Mouse (Mus musculus): ENCODE data around the gene Ces1h. TPM values are rescaled to one million over a fixed set of nuclear protein-coding genes. Genes with fewer than 3 reads are reported as not detected.
"Not testable (repeated sequence)": the region's sequence is repeated elsewhere in the genome, so short reads cannot be mapped to it uniquely, and the experiment has no call there.

Gene Ces1h
- polyA plus RNA-seq (2015; fragmentation: Nextera tagmentation; extraction: Ambion mirVana) = not detected in 2 replicates

- H3K9me3 ChIP-seq = no peaks in the 10 kb centered on the region
- no peaks in the 10 kb centered on the region for H3K27me3 ChIP-seq
- no peak for ATAC-seq (ENCODE audit: low read depth)
- H3K36me3 ChIP-seq = no peaks in the 10 kb centered on the region
- H3K4me2 ChIP-seq = no peak within 1 kb of the TSS
- WGBS = 92% methylated on average over 4 of the region's 4 CpGs
- no peaks in the 10 kb centered on the region for H3K4me1 ChIP-seq (replicated peaks)
- H3K27ac ChIP-seq (replicated peaks) = no peak within 1 kb of the TSS
- no peak within 1 kb of the TSS for H3K9ac ChIP-seq
- H3K4me3 ChIP-seq = no peak within 1 kb of the TSS
Measured at GRCm38 (mm10) chr8:93379625-93380024, at the start of gene Ces1h. TSS of gene Ces1h (minus strand) at chr8:93379725.

- no peak overlapping the region for H3K27ac ChIP-seq (replicated peaks)
- no peaks in the 10 kb centered on the region for H3K27me3 ChIP-seq
- H3K9me3 ChIP-seq = no peaks in the 10 kb centered on the region
- no peak for ATAC-seq (ENCODE audit: low read depth)
- H3K36me3 ChIP-seq = no peaks in the 10 kb centered on the region
- WGBS = 73% methylated on average over 16 of the region's 16 CpGs
- no peak overlapping the region for H3K9ac ChIP-seq
- H3K4me3 ChIP-seq = no peak overlapping the region
- H3K4me2 ChIP-seq = no peak overlapping the region
- H3K4me1 ChIP-seq (replicated peaks) = no peaks in the 10 kb centered on the region
Measured at GRCm38 (mm10) chr8:93427195-93427594, 47.7 kb upstream of the Ces1h start.

- ATAC-seq (ENCODE audit: low read depth) = no peak
Measured at GRCm38 (mm10) chr8:93415387-93415786, 35.9 kb upstream of the Ces1h start.

GRCm38 (mm10) chr8:93408830-93409229 is 29.3 kb upstream of the Ces1h start:
- 89% methylated on average over 2 of the region's 2 CpGs for WGBS
- no peak for ATAC-seq (ENCODE audit: low read depth)

More at GRCm38 (mm10) chr8:93415387-93415786, 35.9 kb upstream of the Ces1h start:
- H3K36me3 ChIP-seq = no peaks in the 10 kb centered on the region
- no peak overlapping the region for H3K4me3 ChIP-seq
- no peaks in the 10 kb centered on the region for H3K27me3 ChIP-seq
- no peak overlapping the region for H3K9ac ChIP-seq
- no peaks in the 10 kb centered on the region for H3K4me1 ChIP-seq (replicated peaks)
- no peak overlapping the region for H3K4me2 ChIP-seq
- no peaks in the 10 kb centered on the region for H3K9me3 ChIP-seq
- no peak overlapping the region for H3K27ac ChIP-seq (replicated peaks)
- WGBS = 71% methylated on average over 4 of the region's 4 CpGs

GRCm38 (mm10) chr8:93399698-93400097 is 20.2 kb upstream of the Ces1h start:
- ATAC-seq (ENCODE audit: low read depth) = no peak

More at GRCm38 (mm10) chr8:93408830-93409229, 29.3 kb upstream of the Ces1h start:
- Histone ChIP-seq H3K27me3 (no peaks in the 10 kb centered on the region), H3K4me2 (no peak overlapping the region), H3K4me1 (replicated peaks) (no peaks in the 10 kb centered on the region), H3K9me3 (no peaks in the 10 kb centered on the region), H3K9ac (no peak overlapping the region), H3K4me3 (no peak overlapping the region), H3K36me3 (no peaks in the 10 kb centered on the region), H3K27ac (replicated peaks) (no peak overlapping the region)

GRCm38 (mm10) chr8:93398044-93398443 is 18.5 kb upstream of the Ces1h start:
- H3K4me2 ChIP-seq = no peak overlapping the region
- 66% methylated on average over 1 of the region's 1 CpGs for WGBS
- no peak overlapping the region for H3K4me3 ChIP-seq

More at GRCm38 (mm10) chr8:93399698-93400097, 20.2 kb upstream of the Ces1h start:
- no peak overlapping the region for H3K4me3 ChIP-seq
- H3K27me3 ChIP-seq = no peaks in the 10 kb centered on the region
- 91% methylated on average over 2 of the region's 2 CpGs for WGBS
- no peak overlapping the region for H3K9ac ChIP-seq
- H3K27ac ChIP-seq (replicated peaks) = no peak overlapping the region
- H3K36me3 ChIP-seq = no peaks in the 10 kb centered on the region
- H3K4me2 ChIP-seq = no peak overlapping the region
- H3K4me1 ChIP-seq (replicated peaks) = no peaks in the 10 kb centered on the region
- no peaks in the 10 kb centered on the region for H3K9me3 ChIP-seq

GRCm38 (mm10) chr8:93394079-93394619 is 14.6 kb upstream of the Ces1h start:
- ATAC-seq (ENCODE audit: low read depth) = not testable (repeated sequence)

More at GRCm38 (mm10) chr8:93398044-93398443, 18.5 kb upstream of the Ces1h start:
- H3K4me1 ChIP-seq (replicated peaks) = peaks cover 5% of the 10 kb centered on the region; the same call in 1 of the 2 replicates
- no peaks in the 10 kb centered on the region for H3K36me3 ChIP-seq
- no peak for ATAC-seq (ENCODE audit: low read depth)
- H3K9ac ChIP-seq = no peak overlapping the region
- no peaks in the 10 kb centered on the region for H3K27me3 ChIP-seq
- H3K27ac ChIP-seq (replicated peaks) = no peak overlapping the region
- H3K9me3 ChIP-seq = no peaks in the 10 kb centered on the region

GRCm38 (mm10) chr8:93369481-93369880 is 10.0 kb downstream of the Ces1h start:
- H3K27me3 ChIP-seq = no peaks in the 10 kb centered on the region
- no peak overlapping the region for H3K9ac ChIP-seq
- H3K9me3 ChIP-seq = no peaks in the 10 kb centered on the region
- no peak overlapping the region for H3K4me2 ChIP-seq
- no peaks in the 10 kb centered on the region for H3K36me3 ChIP-seq
- no peak overlapping the region for H3K4me3 ChIP-seq
- H3K27ac ChIP-seq (replicated peaks) = no peak overlapping the region
- WGBS = 13% methylated on average over 2 of the region's 2 CpGs
- H3K4me1 ChIP-seq (replicated peaks) = no peaks in the 10 kb centered on the region
- no peak for ATAC-seq (ENCODE audit: low read depth)

More at GRCm38 (mm10) chr8:93394079-93394619, 14.6 kb upstream of the Ces1h start:
- 41% methylated on average over 8 of the region's 8 CpGs for WGBS
- H3K9me3 ChIP-seq; H3K27me3 ChIP-seq; H3K9ac ChIP-seq; H3K4me2 ChIP-seq; H3K27ac ChIP-seq (replicated peaks); H3K36me3 ChIP-seq; H3K4me3 ChIP-seq; H3K4me1 ChIP-seq (replicated peaks): not testable (repeated sequence)

- Histone ChIP-seq H3K36me3 (no peaks in the 10 kb centered on the region), H3K27me3 (no peaks in the 10 kb centered on the region), H3K27ac (replicated peaks) (no peak overlapping the region), H3K4me3 (no peak overlapping the region), H3K4me2 (no peak overlapping the region), H3K9ac (no peak overlapping the region), H3K4me1 (replicated peaks) (no peaks in the 10 kb centered on the region), H3K9me3 (no peaks in the 10 kb centered on the region)
- no peak for ATAC-seq (ENCODE audit: low read depth)
Measured at GRCm38 (mm10) chr8:93360113-93360512, 19.4 kb downstream of the Ces1h start.

- H3K4me2 ChIP-seq = no peak overlapping the region
- H3K27me3 ChIP-seq = no peaks in the 10 kb centered on the region
- WGBS = 85% methylated on average over 2 of the region's 2 CpGs
- no peak overlapping the region for H3K9ac ChIP-seq
- ATAC-seq (ENCODE audit: low read depth) = no peak
- H3K4me1 ChIP-seq (replicated peaks) = no peaks in the 10 kb centered on the region
- no peaks in the 10 kb centered on the region for H3K36me3 ChIP-seq
- no peak overlapping the region for H3K27ac ChIP-seq (replicated peaks)
- H3K9me3 ChIP-seq = no peaks in the 10 kb centered on the region
- H3K4me3 ChIP-seq = no peak overlapping the region
Measured at GRCm38 (mm10) chr8:93339531-93339930, 40.0 kb downstream of the Ces1h start.

GRCm38 (mm10) chr8:93337207-93337606 is 42.3 kb downstream of the Ces1h start, which contains the start of gene Ces1g:
TSS of gene Ces1g (minus strand) at chr8:93337308.
- H3K9me3 ChIP-seq = no peaks in the 10 kb centered on the region
- no peak within 1 kb of the TSS for H3K27ac ChIP-seq (replicated peaks)
- H3K4me2 ChIP-seq = no peak within 1 kb of the TSS
- no peaks in the 10 kb centered on the region for H3K4me1 ChIP-seq (replicated peaks)
- no peaks in the 10 kb centered on the region for H3K36me3 ChIP-seq
- 63% methylated on average over 3 of the region's 3 CpGs for WGBS
- no peak for ATAC-seq (ENCODE audit: low read depth)
- H3K9ac ChIP-seq = no peak within 1 kb of the TSS
- H3K4me3 ChIP-seq = no peak within 1 kb of the TSS
- H3K27me3 ChIP-seq = no peaks in the 10 kb centered on the region

- 82% methylated on average over 1 of the region's 1 CpGs for WGBS
Measured at GRCm38 (mm10) chr8:93332703-93333102, 46.8 kb downstream of the Ces1h start.

GRCm38 (mm10) chr8:93331151-93331550 is 48.4 kb downstream of the Ces1h start:
- 91% methylated on average over 2 of the region's 2 CpGs for WGBS
- H3K9me3 ChIP-seq = no peaks in the 10 kb centered on the region
- no peak for ATAC-seq (ENCODE audit: low read depth)
- H3K4me1 ChIP-seq (replicated peaks) = no peaks in the 10 kb centered on the region
- no peak overlapping the region for H3K9ac ChIP-seq
- no peaks in the 10 kb centered on the region for H3K27me3 ChIP-seq
- H3K4me3 ChIP-seq = no peak overlapping the region
- H3K36me3 ChIP-seq = no peaks in the 10 kb centered on the region
- no peak overlapping the region for H3K4me2 ChIP-seq
- H3K27ac ChIP-seq (replicated peaks) = no peak overlapping the region

More at GRCm38 (mm10) chr8:93332703-93333102, 46.8 kb downstream of the Ces1h start:
- Histone ChIP-seq H3K36me3 (no peaks in the 10 kb centered on the region), H3K9me3 (no peaks in the 10 kb centered on the region), H3K4me3 (no peak overlapping the region), H3K4me2 (no peak overlapping the region), H3K4me1 (replicated peaks) (no peaks in the 10 kb centered on the region), H3K27me3 (no peaks in the 10 kb centered on the region), H3K27ac (replicated peaks) (no peak overlapping the region), H3K9ac (no peak overlapping the region)
- no peak for ATAC-seq (ENCODE audit: low read depth)

Data from neural tube, embryonic 13.5 days (tissue).